Comparison of ENCODE assay signal across 25 mouse cellular contexts in genomic region chr14:72081473-72081872, GRCm38 (mm10).
A peak's percentile ranks its signal among the peaks of the same experiment; 100 is the strongest.
DNase-seq lines count a peak whose midpoint lies in the region; ATAC-seq and TF ChIP-seq lines count a peak whose summit lies in the region.
"Had no signal": no experiment of that assay in that cellular context is flagged by ENCODE, and none has a peak within 500 bp of the region (broad histone marks: within the 10 kb centered on the region; RNA-seq: fewer than 3 reads in every experiment).

No protein-coding gene starts in this region.

- WGBS in kidney, embryonic 15.5 days, result 30% methylated on average over 3 of the region's 3 CpGs
- 15% methylated on average over 3 of the region's 3 CpGs for WGBS in lung, embryonic 14.5 days

- H3K27ac ChIP-seq in kidney, embryonic 15.5 days, result no peak overlapping the region
- H3K27ac ChIP-seq in lung, embryonic 14.5 days (ENCODE audit: low read depth), result no peak overlapping the region
- H3K27ac ChIP-seq: embryonic facial prominence, embryonic 13.5 days; embryonic facial prominence, embryonic 15.5 days; forebrain, embryonic 10.5 days; forebrain, embryonic 12.5 days had no signal

- no peak for TF ChIP-seq CTCF in lung, embryonic 14.5 days (IDR thresholded peaks at IDR 0.05; ENCODE audit: low read depth)

- H3K4me2 ChIP-seq in kidney, embryonic 15.5 days, result no peak overlapping the region
- H3K4me2 ChIP-seq in lung, embryonic 14.5 days, result no peak overlapping the region
- H3K4me2 ChIP-seq: embryonic facial prominence, embryonic 13.5 days; embryonic facial prominence, embryonic 15.5 days; forebrain, embryonic 12.5 days had no signal

- no peaks in the 10 kb centered on the region for H3K9me3 ChIP-seq in kidney, embryonic 15.5 days (replicated peaks)
- H3K9me3 ChIP-seq in lung, embryonic 14.5 days (ENCODE audit: low read depth, low read length), result no peaks in the 10 kb centered on the region
- H3K9me3 ChIP-seq: embryonic facial prominence, embryonic 13.5 days; embryonic facial prominence, embryonic 15.5 days; forebrain, embryonic 10.5 days; forebrain, embryonic 12.5 days had no signal

- no peak overlapping the region for H3K4me3 ChIP-seq in kidney, embryonic 15.5 days (replicated peaks)
- no peak overlapping the region for H3K4me3 ChIP-seq in lung, embryonic 14.5 days (ENCODE audit: low read depth, low read length)
- H3K4me3 ChIP-seq: embryonic facial prominence, embryonic 13.5 days; embryonic facial prominence, embryonic 15.5 days; erythroblast, embryonic 14.5 days; forebrain, embryonic 10.5 days; forebrain, embryonic 12.5 days had no signal

- H3K9ac ChIP-seq in kidney, embryonic 15.5 days, result no peak overlapping the region
- no peak overlapping the region for H3K9ac ChIP-seq in lung, embryonic 14.5 days
- H3K9ac ChIP-seq: embryonic facial prominence, embryonic 13.5 days; embryonic facial prominence, embryonic 15.5 days; forebrain, embryonic 12.5 days had no signal

- H3K4me1 ChIP-seq in kidney, embryonic 15.5 days, result peaks cover 3% of the 10 kb centered on the region; the same call in 1 of the 2 replicates
- H3K4me1 ChIP-seq in lung, embryonic 14.5 days (ENCODE audit: insufficient read depth), result no peaks in the 10 kb centered on the region
- H3K4me1 ChIP-seq: embryonic facial prominence, embryonic 13.5 days; embryonic facial prominence, embryonic 15.5 days; forebrain, embryonic 10.5 days; forebrain, embryonic 12.5 days had no signal

- no peaks in the 10 kb centered on the region for H3K36me3 ChIP-seq in kidney, embryonic 15.5 days
- no peaks in the 10 kb centered on the region for H3K36me3 ChIP-seq in lung, embryonic 14.5 days (ENCODE audit: insufficient read depth)
- H3K36me3 ChIP-seq: embryonic facial prominence, embryonic 13.5 days; embryonic facial prominence, embryonic 15.5 days; forebrain, embryonic 10.5 days; forebrain, embryonic 12.5 days had no signal

- no peak for DNase-seq in kidney, postnatal 25 days
- DNase-seq in lung, embryonic 14.5 days, result peak; percentile 1
- DNase-seq in lung, postnatal 10 days, result no peak
- peak; percentile 24 for DNase-seq in 416B (ENCODE audit: low read depth)
- no peak for DNase-seq in spleen, postnatal 36 days (ENCODE audit: low spot score in 2 of 2)
- DNase-seq in cerebellum, postnatal 10 days, result no peak
- DNase-seq: adrenal gland, adult 8-10 months; adrenal gland, postnatal 14 days; cerebellum, adult 11 months; cerebellum, adult 18-20 months; cerebellum, adult 8-10 months; cerebellum, adult 9-11 months; cerebellum, postnatal 25 days; embryo, embryonic 11 days had no signal

- ATAC-seq in kidney, embryonic 15.5 days (replicated peaks; ENCODE audit: low FRiP score), result 0 out of 2 replicates have a peak, but pooled peaks have one; percentile 49
- ATAC-seq in lung, embryonic 14.5 days (ENCODE audit: insufficient read depth), result no peak
- 0 out of 2 replicates have a peak, but pooled peaks have one; percentile 22 for ATAC-seq in common myeloid progenitor, adult 5-6 weeks (replicated peaks; ENCODE audit: low read depth, poor library complexity, severe bottlenecking)
- ATAC-seq: activated CD4-positive, CD25-positive, alpha-beta regulatory T cell, adult 4 months; forebrain, embryonic 14.5 days; forebrain, embryonic 16.5 days; Patski had no signal

- no peaks in the 10 kb centered on the region for H3K27me3 ChIP-seq in kidney, embryonic 15.5 days
- H3K27me3 ChIP-seq in lung, embryonic 14.5 days (ENCODE audit: insufficient read depth, low read length), result no peaks in the 10 kb centered on the region
- H3K27me3 ChIP-seq: embryonic facial prominence, embryonic 13.5 days; embryonic facial prominence, embryonic 15.5 days; forebrain, embryonic 12.5 days; Patski had no signal

Comparison
In these comparisons a context has a peak if more than half of its experiments do, and no peak if none do; other contexts are left out.
1. DNase-seq: peak in lung, embryonic 14.5 days (single experiment) and 416B (single experiment); none in kidney, postnatal 25 days (0 of 2), lung, postnatal 10 days (single experiment), spleen, postnatal 36 days (0 of 2) and cerebellum, postnatal 10 days (0 of 2).